Mouse (Mus musculus) lung, postnatal 25 days (tissue): ENCODE results near the gene Swap70.
A peak's percentile ranks its signal among the peaks of the same experiment; 100 is the strongest.

ENCODE experiments used
- DNase-seq: peaks from one replicate; pipeline ENCODE4 v3.0.0; 2022; ENCODE audit warnings: low spot score

The Swap70 gene

DNA sequence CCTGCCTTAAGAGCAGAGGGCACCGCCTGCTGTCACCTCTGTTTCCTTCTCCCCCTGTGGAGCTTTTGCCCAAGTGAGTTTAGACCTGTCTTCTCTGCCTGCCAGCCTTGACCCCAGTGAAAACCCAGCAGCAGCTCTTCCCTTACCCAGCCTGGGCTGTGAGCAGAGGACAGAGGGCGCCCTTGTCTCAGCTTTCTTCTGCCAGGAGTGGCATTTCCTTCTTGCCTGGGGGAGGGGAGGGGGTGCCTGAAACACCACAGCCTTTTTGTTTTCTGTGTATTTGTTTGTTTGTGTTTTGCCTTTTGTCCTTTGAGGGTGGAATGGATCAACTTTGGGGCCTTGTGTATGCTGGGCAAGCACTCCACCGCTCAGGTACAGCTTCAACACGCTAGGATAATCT lies 50.9 kb downstream of the Swap70 start:
- DNase-seq, result no peak

DNA sequence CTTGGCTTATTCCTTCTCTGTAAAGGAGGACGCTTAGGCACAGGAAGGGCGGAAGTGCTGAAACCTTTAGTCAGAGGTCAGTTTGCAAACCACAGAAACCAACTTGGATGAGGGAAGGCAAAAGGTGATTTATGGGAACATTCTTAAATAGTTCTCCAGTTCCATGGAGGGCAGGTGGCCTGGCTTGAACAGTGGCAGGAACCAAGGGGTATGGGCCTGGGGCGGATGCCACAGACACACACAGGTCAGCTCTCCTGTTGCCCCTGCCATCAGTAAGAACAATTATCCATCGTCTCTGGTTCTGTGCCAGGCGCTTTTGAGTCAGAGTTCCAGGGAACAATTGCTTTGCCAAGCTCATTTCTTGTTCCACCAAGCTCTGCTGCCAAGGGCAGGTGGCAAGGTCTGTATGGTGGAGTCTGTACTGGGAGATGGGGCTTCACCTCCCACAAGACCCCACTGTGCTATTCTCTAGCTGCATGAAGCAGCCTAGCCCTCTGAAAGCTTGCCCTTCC lies 56.3 kb downstream of the Swap70 start:
- no peak for DNase-seq

DNA sequence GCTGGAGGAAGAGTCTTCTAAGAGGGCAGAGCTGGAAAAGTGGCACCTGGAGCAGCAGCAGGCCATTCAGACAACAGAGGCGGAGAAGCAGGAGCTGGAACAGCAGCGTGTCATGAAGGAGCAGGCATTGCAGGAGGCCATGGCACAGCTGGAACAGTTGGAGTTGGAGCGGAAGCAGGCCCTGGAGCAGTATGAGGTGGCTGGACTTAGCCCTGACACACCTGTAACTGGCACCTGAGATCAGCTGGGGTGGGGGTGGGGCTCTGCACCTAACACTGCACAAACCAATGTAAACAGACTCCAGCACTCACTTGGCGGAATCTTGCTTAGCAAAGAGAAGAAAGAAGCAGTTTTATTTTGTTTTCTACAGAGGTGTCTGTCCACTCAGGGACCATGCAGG lies 57.7 kb downstream of the Swap70 start:
- no peak for DNase-seq

DNA sequence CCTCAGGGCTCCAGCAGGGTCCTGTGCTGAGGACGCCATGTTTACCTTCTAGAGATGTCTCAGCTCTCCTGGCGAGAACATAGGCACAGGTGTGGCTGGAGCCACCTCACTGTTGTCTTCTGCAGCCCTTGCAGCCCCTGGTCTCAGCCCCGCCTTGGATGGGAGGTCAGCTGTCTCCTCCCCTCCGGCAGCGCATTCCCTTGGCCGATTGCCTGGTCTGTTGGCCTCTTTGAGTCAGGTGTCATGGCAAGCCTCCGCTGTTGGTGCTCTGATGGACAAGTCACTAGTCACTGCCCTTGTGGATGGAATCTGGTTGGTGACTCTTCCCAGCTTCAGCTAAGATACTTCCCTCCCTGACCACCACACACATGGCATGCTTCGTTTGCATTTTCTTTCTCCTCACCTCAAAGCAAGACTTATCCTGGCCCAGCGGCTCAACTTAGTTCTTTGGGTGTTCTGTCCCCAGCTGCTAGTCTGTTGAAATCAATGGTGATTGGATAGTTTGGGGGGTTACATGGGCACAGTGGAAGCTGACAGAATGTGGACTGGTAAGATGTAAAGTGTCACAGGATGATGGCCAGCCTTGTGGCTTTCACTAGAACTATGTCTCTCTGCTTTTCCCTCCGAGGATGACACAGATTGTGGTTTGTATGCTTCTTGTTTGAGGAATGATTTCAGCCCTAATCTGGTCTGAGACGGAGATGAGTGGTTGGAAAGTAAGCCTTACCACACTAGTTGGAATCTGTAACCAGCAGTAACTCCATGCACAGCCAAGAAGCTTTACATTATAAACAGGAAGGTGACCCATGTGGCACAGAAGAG lies 60.1 kb downstream of the Swap70 start:
- DNase-seq, result no peak

DNA sequence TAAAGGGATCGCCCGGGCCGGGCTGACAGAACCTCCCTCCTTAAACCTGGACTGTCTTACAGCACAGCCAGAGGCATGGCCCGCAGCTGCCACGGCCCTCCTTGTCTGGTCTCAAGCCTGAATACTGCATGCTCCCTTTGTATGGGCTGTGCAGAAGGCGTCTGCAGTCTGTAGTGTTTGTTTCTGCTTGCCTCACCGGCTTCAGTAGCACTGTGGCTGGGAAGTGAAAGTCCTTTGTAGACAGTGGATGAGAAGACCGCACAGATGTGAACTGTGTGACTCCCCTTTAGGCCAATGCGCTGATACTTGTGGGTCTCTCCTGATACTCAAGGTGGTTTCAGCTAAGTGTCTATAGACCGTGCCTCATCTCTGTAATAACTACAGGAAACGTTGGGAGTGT lies 61.3 kb downstream of the Swap70 start:
- no peak for DNase-seq

DNA sequence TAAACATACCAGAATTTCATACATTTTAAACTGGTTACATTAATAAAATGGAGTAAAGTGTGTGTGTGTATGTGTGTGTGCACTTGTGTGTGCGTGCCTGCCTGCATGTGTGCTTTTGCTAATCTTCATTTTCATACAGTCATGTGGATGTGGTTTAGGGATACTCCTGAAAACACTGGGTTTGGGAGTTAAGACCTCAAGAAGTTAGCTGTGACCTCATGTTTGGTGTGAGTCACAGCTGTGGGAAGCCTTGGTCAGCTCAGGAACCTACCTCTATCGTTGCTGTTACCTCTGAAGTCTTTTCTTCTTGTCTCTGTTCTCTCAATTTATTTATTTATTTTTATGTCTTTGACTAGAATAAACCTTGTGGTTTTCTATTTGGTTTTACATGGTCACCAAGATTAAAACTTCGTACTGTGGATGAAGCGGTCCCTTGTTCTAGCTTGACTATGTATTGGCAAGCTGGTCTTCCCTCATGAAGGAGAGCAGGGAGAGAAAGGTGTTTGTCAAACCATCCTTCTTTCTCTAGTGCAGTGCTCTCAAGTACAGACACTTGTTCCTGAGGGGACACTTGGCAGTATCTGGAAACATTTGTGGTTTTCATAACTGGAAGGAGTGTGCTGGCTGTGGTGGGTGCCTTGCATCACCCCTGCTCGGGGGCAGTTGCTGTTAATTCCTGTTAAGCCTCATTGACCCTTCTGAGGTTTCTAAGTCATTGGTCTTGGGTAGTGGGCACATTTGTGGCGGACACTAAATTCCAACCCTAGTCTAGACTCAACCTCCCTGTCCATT lies 62.2 kb downstream of the Swap70 start:
- DNase-seq, result no peak

DNA sequence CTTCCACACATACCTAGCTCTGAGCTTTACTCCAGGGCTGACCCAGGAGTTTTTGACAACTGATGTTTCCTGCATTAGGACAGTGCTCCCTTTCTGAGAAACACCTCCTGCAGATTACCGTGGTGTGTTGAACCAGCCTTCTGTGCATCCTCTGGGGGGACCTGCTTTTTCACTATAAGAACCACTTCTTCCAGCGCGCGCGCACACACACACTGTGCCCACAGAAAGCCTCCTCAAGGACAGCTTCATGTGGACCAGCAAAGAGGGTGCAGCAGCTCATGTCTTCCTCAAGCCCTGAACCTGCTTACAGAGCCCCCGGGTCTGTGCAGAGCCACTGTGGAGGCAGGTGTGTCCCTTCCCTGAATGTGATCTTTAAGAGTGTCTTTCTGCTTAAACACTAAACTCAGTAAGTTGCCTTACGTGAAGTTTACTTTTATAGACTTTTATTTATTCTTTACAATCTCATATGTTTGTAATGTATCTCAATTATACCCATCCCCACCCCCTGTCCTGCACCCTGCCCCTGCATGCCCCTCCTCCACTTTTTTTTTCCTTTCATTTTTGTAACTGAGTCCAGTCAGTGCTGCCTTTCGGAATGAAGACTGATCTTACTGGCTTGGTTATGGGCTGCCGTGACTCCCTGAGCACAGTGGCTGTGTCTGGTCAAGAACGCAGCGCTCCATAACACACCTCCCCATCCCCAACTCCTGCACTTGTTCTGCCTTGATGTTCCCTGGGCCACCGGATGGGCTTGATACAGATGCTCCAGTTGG lies 63.8 kb downstream of the Swap70 start:
- DNase-seq, result no peak

DNA sequence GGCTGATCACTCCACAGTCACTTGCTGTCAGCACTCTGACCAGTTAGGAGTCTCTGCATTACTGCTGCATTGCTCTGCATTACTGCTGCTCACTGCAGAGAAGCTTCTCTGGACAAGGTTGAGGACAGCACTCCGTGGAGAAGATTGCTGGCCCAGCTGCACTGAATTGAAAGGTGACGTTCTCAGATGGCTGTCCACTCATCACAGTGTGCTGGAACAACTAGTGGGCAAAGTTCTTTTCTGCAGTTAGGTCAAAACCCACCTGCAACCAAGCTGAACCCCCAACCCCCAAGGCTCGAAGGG lies 64.3 kb downstream of the Swap70 start:
- no peak for DNase-seq

DNA sequence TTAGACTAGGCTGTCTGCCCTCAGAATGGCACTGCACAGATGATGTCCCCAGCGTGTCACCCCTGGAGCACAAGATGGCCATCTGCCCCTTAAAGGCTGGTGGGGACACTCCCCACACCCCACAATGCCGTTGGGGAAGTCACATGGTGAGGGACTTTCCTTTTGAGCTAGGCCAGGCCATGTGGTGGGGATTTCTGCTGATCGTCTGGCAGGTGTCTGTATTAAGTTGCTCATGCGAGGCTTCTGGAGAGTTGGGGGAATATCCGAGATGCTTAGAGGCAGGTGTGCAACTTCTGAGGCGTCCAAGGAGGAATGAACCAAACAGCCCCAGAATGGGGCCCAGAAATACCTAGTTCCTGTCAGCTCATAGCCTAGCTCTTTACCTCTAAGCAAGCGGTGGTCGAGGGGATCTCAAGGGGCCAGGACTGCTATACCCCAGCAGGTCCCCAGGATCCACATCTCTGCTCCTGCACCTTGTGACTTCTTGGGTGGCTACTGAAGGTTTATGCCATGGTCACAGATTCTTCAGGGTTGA lies 64.8 kb downstream of the Swap70 start:
- no peak for DNase-seq

DNA sequence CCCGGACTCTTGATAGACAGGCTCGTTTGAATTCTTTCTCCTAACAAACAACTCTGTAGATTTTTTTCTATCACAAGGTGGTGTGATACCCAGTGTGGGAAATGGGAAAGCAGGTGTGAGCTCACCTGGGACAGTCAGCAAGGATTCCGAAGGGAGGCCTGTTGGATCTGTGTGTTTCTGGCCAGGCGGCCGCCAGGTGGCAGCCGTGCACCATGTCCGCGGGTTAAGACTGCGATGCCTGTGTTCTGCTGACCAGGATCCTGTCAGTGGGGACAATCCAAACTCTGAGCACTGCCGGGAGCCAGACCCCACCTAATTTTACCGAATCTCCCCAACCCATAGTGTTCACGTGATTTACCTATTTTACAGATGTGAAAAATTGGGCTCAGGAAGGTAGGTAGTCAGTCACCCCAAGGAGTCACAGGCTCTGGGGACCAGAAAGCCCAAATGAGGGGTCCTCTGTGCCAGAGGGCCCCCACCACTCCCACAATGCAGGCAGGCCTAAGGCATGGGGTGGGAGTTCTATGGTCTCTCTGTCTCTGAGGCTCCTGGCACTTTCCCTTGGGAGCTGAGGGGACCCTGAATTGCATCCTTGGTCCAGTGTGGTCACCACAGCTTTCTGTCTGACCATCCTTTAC lies 65.4 kb downstream of the Swap70 start:
- DNase-seq, result peak; percentile 77

DNA sequence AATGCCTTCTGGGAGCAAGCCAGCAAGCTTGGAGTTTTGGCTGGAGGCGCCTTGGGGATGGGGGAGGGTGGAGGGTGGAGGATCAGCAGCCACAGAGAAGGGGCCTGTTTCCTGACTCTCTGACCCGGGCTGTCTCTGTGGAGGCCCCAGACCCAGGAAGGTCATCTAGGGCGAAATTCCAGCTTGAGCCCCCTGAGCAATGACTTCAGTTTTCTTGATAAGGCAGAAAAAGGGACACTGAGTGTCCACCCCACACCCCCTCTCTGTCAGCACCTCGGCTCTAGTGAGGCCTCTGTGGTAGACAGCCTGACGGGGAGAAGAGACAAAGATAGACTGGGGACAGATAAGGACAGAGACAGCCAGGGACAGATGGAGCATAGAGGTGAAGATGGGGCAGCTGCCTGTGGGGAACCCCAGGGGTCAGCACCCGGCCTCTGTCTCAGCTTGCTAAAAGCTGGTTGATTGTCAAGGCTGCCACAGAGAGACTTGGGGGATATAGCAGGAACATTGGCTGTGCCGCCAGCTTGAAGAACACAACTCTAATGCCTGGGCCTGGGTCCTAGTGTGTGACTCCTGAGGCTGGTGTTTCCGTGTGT lies 66.1 kb downstream of the Swap70 start:
- no peak for DNase-seq

DNA sequence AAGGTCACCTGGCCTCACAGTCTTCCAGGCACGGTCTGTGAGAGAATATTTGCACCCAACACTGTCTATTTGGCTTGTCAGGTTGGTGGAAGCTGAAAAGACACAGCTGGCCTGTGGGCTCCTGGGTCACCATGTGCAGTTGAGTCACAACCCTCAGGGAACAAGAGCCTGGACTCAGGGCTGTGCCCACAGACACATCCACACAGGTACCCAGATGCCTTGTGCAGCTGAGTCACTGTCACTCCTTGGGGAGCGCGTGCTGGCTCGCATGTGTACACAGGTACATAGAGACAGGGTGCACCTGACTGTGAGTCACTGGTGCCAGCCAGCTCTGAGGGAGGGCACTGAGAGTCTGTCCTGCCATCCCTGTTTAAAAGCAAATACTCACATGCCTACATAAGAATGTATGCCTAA lies 66.7 kb downstream of the Swap70 start:
- DNase-seq, result peak; percentile 50

DNA sequence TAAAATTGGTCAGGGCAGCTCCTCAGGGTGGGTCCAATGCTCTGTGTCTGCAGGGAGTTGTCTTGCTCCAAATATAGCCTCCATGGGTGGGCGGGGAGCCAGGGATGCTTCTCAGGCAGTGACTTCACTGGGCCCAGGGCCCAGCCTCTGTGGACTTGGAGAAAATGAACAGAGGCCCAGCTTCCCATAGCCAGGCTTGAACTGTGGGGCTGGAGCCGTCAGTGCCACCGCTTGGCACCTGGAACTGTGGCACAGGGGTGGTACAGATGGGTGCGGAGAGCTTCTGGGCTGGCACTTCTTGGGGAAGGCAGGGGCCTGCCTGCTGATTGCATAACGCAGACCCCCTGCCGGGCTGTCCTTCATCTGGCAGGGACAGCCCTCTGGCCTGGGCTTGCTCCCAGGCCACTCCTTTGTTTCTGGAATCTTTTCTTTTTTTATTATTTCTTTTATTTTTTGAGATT lies 67.2 kb downstream of the Swap70 start:
- peak; percentile 63 for DNase-seq

DNA sequence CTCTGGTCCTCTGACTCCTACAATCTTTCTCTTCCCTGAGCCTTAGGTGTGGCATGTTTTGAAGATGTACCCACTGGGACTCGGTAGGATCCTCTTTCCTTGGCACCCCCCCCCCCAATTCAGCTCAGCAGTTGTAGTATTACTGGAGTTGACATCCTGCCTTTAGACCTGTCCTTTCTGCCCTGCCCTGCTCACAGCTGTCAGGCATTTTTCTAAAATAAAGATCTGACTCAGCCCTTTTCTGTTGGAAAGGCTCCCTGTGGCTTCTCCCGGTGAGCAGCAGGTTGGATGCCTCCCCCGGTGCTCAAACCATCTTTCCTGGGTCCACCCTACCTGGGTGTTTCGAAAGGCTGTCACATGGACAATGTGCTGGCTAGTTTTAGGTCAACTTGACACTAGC lies 68.1 kb downstream of the Swap70 start:
- no peak for DNase-seq

DNA sequence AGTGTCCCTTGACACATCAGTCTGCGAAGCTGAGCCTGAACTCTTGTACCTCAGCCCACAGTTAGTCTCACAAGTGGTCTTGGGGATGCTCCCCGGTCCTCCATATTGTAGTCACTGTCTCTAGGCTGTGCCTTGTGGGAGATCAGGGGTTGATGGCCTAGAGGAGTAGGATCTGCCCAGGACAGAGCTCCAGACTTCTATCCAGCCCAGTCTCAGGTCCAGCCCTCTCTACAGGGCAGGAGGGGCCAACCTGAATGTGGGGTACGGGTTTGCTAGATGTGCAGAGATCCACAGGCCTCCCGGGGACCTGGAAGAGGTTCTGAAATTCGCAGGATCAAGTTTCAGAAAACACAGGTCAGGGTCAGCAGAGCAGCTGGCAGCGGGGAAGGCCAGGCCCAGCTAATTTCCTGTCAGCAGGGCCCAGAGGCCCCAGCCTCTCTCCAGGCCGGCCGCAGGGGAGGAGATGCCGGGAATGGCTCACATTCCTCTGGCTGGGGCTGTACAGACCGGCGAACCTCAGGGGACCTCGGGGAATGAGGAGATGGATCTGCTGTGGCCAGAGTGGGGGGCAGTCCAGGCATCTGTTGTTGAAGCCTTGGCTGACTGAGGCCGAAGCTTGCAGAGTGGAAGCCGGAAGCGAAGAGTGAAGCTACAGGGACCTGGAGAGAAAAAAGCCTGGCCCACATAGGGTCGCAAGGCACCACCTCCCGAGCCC lies 75.5 kb downstream of the Swap70 start:
- peak; percentile 64 for DNase-seq

DNA sequence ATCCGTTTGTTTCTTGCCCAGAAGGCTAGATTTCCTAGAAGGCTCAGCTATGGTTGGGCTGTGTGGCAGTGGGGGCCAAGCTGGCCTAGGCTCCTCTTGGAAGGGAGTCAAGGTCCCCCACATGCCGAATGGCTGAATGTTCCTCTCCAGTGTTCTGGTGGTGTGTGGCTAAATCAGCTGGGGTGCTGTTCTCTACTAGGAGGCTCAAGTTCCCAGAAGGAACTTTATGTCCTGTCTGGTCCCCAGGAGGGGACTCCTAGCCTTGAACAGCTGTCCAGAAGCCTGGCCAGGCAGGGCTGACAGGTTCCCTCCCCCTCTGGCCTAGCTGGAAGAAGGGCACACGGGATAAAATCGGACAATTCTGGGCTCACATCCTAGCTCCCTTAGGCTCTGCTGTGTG lies 76.1 kb downstream of the Swap70 start:
- DNase-seq, result peak; percentile 29

DNA sequence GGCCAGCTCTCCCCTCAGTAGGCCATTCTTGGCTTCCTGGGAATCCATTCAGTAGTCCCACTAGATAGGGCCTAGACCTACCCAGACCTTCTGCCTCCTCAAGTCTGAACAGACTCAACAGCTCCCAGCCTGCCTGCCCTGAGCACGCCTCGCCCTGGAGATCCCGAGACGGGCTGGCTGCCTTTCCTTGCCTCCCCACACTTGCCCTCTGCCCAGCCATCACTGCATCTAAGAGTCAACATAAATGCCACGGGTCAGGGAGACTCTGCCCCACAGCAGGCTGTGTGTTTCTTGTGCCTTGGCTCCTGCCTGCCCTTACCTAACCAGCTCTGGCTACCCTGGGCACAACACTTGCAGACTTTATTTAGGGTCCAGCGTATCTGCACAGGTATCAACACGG lies 76.6 kb downstream of the Swap70 start:
- DNase-seq, result no peak

DNA sequence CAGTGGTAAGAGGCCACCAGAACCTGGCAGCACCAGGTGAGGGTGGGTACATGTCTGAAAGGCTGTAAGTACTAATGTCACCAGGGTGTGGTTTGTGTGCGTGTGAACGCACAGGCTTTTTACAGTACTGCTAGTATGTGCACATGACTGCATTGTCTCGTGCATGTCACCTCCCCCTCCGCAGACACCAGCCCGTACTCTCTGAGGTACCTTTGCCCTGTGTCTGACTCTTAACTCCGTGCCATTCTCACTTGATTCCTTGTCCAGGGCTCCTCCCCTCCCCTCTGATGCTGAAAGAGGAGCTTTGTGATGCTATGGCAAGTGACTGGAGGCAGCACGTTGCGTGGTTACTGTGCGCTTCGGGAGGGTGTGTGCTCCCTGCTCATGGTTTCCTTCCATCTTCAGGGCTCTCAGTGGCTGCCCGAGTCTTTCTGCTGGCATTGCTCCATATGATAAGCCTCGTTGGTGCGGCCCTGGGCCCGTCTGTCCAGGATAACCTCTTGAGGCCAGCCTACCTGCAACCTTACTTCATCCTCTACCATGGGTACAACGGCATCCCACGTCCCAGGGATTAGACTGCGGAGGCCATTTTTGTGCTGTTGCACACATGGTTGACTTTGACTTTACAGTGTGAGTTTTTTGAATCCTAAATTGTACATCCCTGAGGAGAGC lies 77.4 kb downstream of the Swap70 start:
- no peak for DNase-seq

DNA sequence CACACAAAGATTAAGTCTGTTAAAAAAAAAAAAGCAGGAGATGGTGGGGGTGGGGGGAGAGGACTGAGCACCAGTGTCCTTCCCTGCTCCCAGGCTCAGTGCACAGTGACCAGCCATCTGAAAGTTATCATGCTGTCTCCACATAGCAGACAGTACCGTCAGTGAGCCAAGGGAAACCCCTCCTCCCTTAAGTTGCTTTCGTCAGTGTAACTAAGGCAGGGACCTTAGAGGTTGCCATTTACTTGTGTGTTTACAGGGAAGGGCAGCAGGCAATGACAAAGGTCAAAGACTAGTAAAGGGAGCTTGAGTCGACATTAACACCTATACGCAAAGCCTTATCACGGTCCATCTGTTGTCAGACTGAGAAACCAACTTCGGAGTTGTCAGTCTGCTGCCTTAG lies 81.4 kb downstream of the Swap70 start:
- DNase-seq, result no peak

DNA sequence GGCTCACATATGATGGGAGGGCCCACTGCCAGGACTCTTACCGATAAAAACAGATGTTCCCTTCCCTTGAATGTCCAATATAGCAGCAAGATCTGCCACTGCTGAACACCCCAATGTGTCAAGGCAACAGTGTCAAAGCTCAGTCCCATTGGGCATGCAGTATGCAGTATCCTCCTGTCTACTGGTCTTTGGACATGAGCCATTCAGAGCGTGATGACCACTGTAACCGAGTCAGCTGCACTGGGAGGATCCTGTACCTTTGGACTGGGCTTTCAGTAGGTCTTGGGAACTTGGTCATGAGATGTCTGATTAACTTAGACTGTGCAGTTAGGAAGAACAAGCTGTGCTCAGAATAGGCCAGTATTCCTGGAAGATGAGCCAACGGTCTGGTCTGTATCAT lies 84.0 kb downstream of the Swap70 start:
- DNase-seq, result no peak
